Mouse (Mus musculus) small intestine, adult 2 months (tissue): ENCODE data around the gene Zfp825.
"Not testable (repeated sequence)": the region's sequence is repeated elsewhere in the genome, so short reads cannot be mapped to it uniquely, and the experiment has no call there.

Experiments
- CTCF ChIP-seq: fragments of 200-500 bp; IDR thresholded peaks from 2 replicates; pipeline ENCODE4 v1.5.1; 2012; ENCODE audit warnings: low read depth, mild to moderate bottlenecking, control low read depth, inconsistent platforms, low read length, moderate library complexity, mixed read lengths; ENCODE audit not compliant: insufficient replicate concordance, insufficient read length; ENCODE audit errors: extremely low read depth
- POLR2A ChIP-seq: fragments of 200-500 bp; IDR thresholded peaks from 2 replicates; pipeline ENCODE4 v1.6.1; 2012; ENCODE audit warnings: low read depth, mild to moderate bottlenecking, control low read depth, inconsistent platforms, low read length, moderate library complexity

- not testable (repeated sequence) for TF ChIP-seq POLR2A, CTCF
Observed at GRCm38 (mm10) chr13:74471468-74471867, 22.3 kb downstream of the Zfp825 start.
